Mouse (Mus musculus): Measurements from ENCODE around the gene Fam83e. TPM values are rescaled to one million over a fixed set of nuclear protein-coding genes. Genes with fewer than 3 reads are reported as not detected.

The Fam83e gene
- total RNA-seq, 2 experiments from 2014 or later: 0.20 to 0.34 TPM

- intact Hi-C loops (cut with DNase I): no loop called here
- DNase-seq (ENCODE audit: low spot score): no peak
These were observed 45.8 kb downstream of the Fam83e start for GRCm38 (mm10) chr7:45766764-45767163.

GRCm38 (mm10) chr7:45767500-45767899, 46.5 kb downstream of the Fam83e start:
- intact Hi-C loops (cut with DNase I): no loop called here
- DNase-seq (ENCODE audit: low spot score): no peak

GRCm38 (mm10) chr7:45770427-45771082, 49.5 kb downstream of the Fam83e start:
- intact Hi-C loops (cut with DNase I): no loop called here
- DNase-seq (ENCODE audit: low spot score): no peak

- no peak for DNase-seq (ENCODE audit: low spot score)
- intact Hi-C loops (cut with DNase I): no loop called here
These were observed 50.1 kb downstream of the Fam83e start for GRCm38 (mm10) chr7:45771101-45771500.

GRCm38 (mm10) chr7:45775237-45775636, 54.2 kb downstream of the Fam83e start:
- DNase-seq (ENCODE audit: low spot score): no peak
- intact Hi-C loops (cut with DNase I): no loop called here

Other genes starting within 250 kb of the Fam83e start
- gene Tulp2, start 239.3 kb upstream of the Fam83e start, total RNA-seq (2021): not detected
- gene Gm45808, start 234.4 kb upstream of the Fam83e start, total RNA-seq (2021): 1 to 10 TPM; 4.0 to 5.1 TPM
- gene Dhdh, start 232.4 kb upstream of the Fam83e start, total RNA-seq (2021): 1 to 10 TPM; 5.9 to 6.7 TPM
- 100 to 1,000 TPM; 126 to 129 TPM for gene Nucb1, start 210.8 kb upstream of the Fam83e start, total RNA-seq (2021)
- 10 to 100 TPM; 22.7 to 23.9 TPM for gene Ppp1r15a, start 194.9 kb upstream of the Fam83e start, total RNA-seq (2021)
- 1 to 10 TPM; 2.2 to 4.7 TPM for gene Plekha4, start 194.9 kb upstream of the Fam83e start, total RNA-seq (2021)
- gene Hsd17b14, start 166.3 kb upstream of the Fam83e start, total RNA-seq (2021): under 1 TPM; 0.18 to 0.59 TPM
- gene Bcat2, start 151.1 kb upstream of the Fam83e start, total RNA-seq (2021): 100 to 1,000 TPM; 188 to 200 TPM
- gene Fgf21, start 105.7 kb upstream of the Fam83e start, total RNA-seq (2021): not detected
- gene Fut1, start 103.9 kb upstream of the Fam83e start, total RNA-seq (2021): not detected
- gene Izumo1, start 99.4 kb upstream of the Fam83e start, total RNA-seq (2021): under 1 TPM; 0.21 to 0.39 TPM
- 10 to 100 TPM; 26.3 to 33.6 TPM for gene Rasip1, start 93.7 kb upstream of the Fam83e start, total RNA-seq (2021)
- gene Mamstr, start 81.2 kb upstream of the Fam83e start, total RNA-seq (2021): 1 to 10 TPM; 6.0 to 8.4 TPM
- gene Fut2, start 54.8 kb upstream of the Fam83e start, total RNA-seq (2021): under 1 TPM; 0.47 to 0.78 TPM
- gene Ntn5, start 37.2 kb upstream of the Fam83e start, total RNA-seq (2021): under 1 TPM; 0.14 to 0.29 TPM
- gene Sec1, start 26.8 kb upstream of the Fam83e start, total RNA-seq (2021): under 1 TPM in 1 of 2 experiments, not detected in 1; 0.16 TPM
- gene Car11, start 21.4 kb upstream of the Fam83e start, total RNA-seq (2021): 1 to 10 TPM; 2.5 to 3.8 TPM
- 100 to 1,000 TPM in 1 of 2 experiments, 10 to 100 TPM in 1; 13.6 to 153 TPM for gene Dbp, start 16.1 kb upstream of the Fam83e start, total RNA-seq (2021)
- gene Rpl18, start 5.8 kb upstream of the Fam83e start, total RNA-seq (2021): 100 to 1,000 TPM; 507 to 553 TPM
- gene Sphk2, start 3.2 kb upstream of the Fam83e start, total RNA-seq (2021): 10 to 100 TPM; 15.8 to 16.7 TPM
- not detected for gene Spaca4, start 4.6 kb downstream of the Fam83e start, total RNA-seq (2021)
- gene Lmtk3, start 62.5 kb downstream of the Fam83e start, total RNA-seq (2021): under 1 TPM in 1 of 2 experiments, not detected in 1; 0.14 TPM
- gene Sult2b1, start 63.5 kb downstream of the Fam83e start, total RNA-seq (2021): not detected
- gene Cyth2, start 93.4 kb downstream of the Fam83e start, total RNA-seq (2021): 10 to 100 TPM; 63.2 to 65.5 TPM
- gene Kcnj14, start 103.6 kb downstream of the Fam83e start, total RNA-seq (2021): under 1 TPM; 0.55 to 0.70 TPM
- 10 to 100 TPM in 1 of 2 experiments, 1 to 10 TPM in 1; 10.0 to 11.2 TPM for gene Grwd1, start 109.7 kb downstream of the Fam83e start, total RNA-seq (2021)
- gene Kdelr1, start 151.6 kb downstream of the Fam83e start, total RNA-seq (2021): 100 to 1,000 TPM in 1 of 2 experiments, 10 to 100 TPM in 1; 97.5 to 114 TPM
- under 1 TPM; 0.36 to 0.49 TPM for gene Grin2d, start 157.2 kb downstream of the Fam83e start, total RNA-seq (2021)
- not detected for gene Syngr4, start 175.5 kb downstream of the Fam83e start, total RNA-seq (2021)
- gene Tmem143, start 175.7 kb downstream of the Fam83e start, total RNA-seq (2021): 100 to 1,000 TPM; 102 to 105 TPM
- gene Emp3, start 200.2 kb downstream of the Fam83e start, total RNA-seq (2021): 10 to 100 TPM; 20.9 to 28.7 TPM
- gene Ccdc114, start 202.9 kb downstream of the Fam83e start, total RNA-seq (2021): under 1 TPM; 0.68 to 0.75 TPM